Mouse (Mus musculus): ENCODE measurements at regions not wholly inside any gene's neighbourhood (a gene's known extent, or its start where the extent isn't known, plus 50 kb on each side); places are given as distances from the start of the nearest gene placed in this dataset.

GRCm38 (mm10) chr17:51272025-51272424, 92.9 kb upstream of the Tbc1d5 start:
- TF ChIP-seq EP300 (optimal IDR thresholded peaks at IDR 0.05) (no peak), CTCF (IDR thresholded peaks at IDR 0.05; ENCODE audit: low read depth) (no peak)
